Mouse (Mus musculus): Measurements from ENCODE around the gene Bnc2. TPM values are rescaled to one million over a fixed set of nuclear protein-coding genes. Genes with fewer than 3 reads are reported as not detected.

Gene Bnc2
- polyA plus RNA-seq, 1 experiment from 2014 or later: 19.4 TPM

GRCm38 (mm10) chr4:84498469-84498868 is 176.6 kb downstream of the Bnc2 start:
- ATAC-seq: no peak
- Histone ChIP-seq H3K4me1 (replicated peaks) (no peaks in the 10 kb centered on the region), H3K36me3 (no peaks in the 10 kb centered on the region), H3K9me3 (no peaks in the 10 kb centered on the region), H3K4me2 (replicated peaks) (no peak overlapping the region), H3K9ac (replicated peaks) (no peak overlapping the region), H3K27me3 (no peaks in the 10 kb centered on the region), H3K27ac (no peak overlapping the region), H3K4me3 (replicated peaks) (no peak overlapping the region)
- WGBS: 93% methylated on average over 6 of the region's 6 CpGs

GRCm38 (mm10) chr4:84488323-84488722 is 186.8 kb downstream of the Bnc2 start:
- Histone ChIP-seq H3K9me3 (no peaks in the 10 kb centered on the region), H3K4me3 (replicated peaks) (no peak overlapping the region), H3K4me1 (replicated peaks) (no peaks in the 10 kb centered on the region), H3K27ac (no peak overlapping the region), H3K4me2 (replicated peaks) (no peak overlapping the region), H3K27me3 (no peaks in the 10 kb centered on the region), H3K36me3 (no peaks in the 10 kb centered on the region), H3K9ac (replicated peaks) (no peak overlapping the region)
- no peak for ATAC-seq
- WGBS: 67% methylated on average over 5 of the region's 5 CpGs

DNA sequence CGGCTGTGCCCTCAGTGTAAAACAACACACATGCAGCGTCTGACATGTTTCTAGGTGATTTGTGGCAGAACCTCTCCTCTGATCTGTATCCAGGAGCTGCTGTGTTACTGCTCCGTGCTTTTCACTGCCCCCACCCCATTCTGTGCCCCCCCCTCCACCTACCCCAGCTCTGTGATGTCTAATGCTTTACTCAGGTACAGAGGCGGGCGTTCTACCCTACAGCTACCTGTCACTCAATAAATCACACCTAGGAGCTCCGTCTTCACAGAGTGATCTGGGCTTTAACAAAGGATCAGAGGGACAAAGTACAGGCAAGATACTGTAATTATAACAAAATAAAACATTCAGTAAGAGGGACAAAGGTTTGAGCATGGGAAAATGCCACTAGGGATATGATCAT is 192.4 kb downstream of the Bnc2 start:
- H3K4me3 ChIP-seq (replicated peaks): no peak overlapping the region
- 65% methylated on average over 6 of the region's 6 CpGs for WGBS
- peak; percentile 74 for ATAC-seq

GRCm38 (mm10) chr4:84472643-84473042 is 202.4 kb downstream of the Bnc2 start:
- H3K9ac ChIP-seq (replicated peaks): no peak overlapping the region
- H3K4me1 ChIP-seq (replicated peaks): 0 out of 2 replicates have a peak, but pooled peaks cover under 1% of the 10 kb centered on the region
- no peak overlapping the region for H3K4me3 ChIP-seq (replicated peaks)
- ATAC-seq: no peak
- no peaks in the 10 kb centered on the region for H3K36me3 ChIP-seq
- no peak overlapping the region for H3K27ac ChIP-seq
- H3K4me2 ChIP-seq (replicated peaks): no peak overlapping the region
- no peaks in the 10 kb centered on the region for H3K27me3 ChIP-seq
- 67% methylated on average over 2 of the region's 2 CpGs for WGBS
- H3K9me3 ChIP-seq: no peaks in the 10 kb centered on the region

More for the DNA sequence above, 192.4 kb downstream of the Bnc2 start:
- Histone ChIP-seq H3K4me2 (replicated peaks) (no peak overlapping the region), H3K4me1 (replicated peaks) (peaks cover 10% of the 10 kb centered on the region), H3K36me3 (no peaks in the 10 kb centered on the region), H3K27me3 (no peaks in the 10 kb centered on the region), H3K27ac (no peak overlapping the region), H3K9ac (replicated peaks) (no peak overlapping the region), H3K9me3 (no peaks in the 10 kb centered on the region)

- H3K9ac ChIP-seq (replicated peaks): no peak overlapping the region
- H3K4me2 ChIP-seq (replicated peaks): no peak overlapping the region
- no peaks in the 10 kb centered on the region for H3K36me3 ChIP-seq
- 85% methylated on average over 6 of the region's 6 CpGs for WGBS
- no peaks in the 10 kb centered on the region for H3K27me3 ChIP-seq
- 0 out of 2 replicates have a peak, but pooled peaks cover 3% of the 10 kb centered on the region for H3K4me1 ChIP-seq (replicated peaks)
- no peak for ATAC-seq
- H3K9me3 ChIP-seq: no peaks in the 10 kb centered on the region
- no peak overlapping the region for H3K4me3 ChIP-seq (replicated peaks)
- no peak overlapping the region for H3K27ac ChIP-seq
Measured at GRCm38 (mm10) chr4:84470106-84470885, 204.8 kb downstream of the Bnc2 start.

GRCm38 (mm10) chr4:84469400-84469799 is 205.7 kb downstream of the Bnc2 start:
- no peak overlapping the region for H3K4me3 ChIP-seq (replicated peaks)
- 0 out of 2 replicates have a peak, but pooled peaks cover 3% of the 10 kb centered on the region for H3K4me1 ChIP-seq (replicated peaks)
- no peak overlapping the region for H3K27ac ChIP-seq
- no peak overlapping the region for H3K9ac ChIP-seq (replicated peaks)
- H3K9me3 ChIP-seq: no peaks in the 10 kb centered on the region
- no peaks in the 10 kb centered on the region for H3K36me3 ChIP-seq
- no peak overlapping the region for H3K4me2 ChIP-seq (replicated peaks)
- H3K27me3 ChIP-seq: no peaks in the 10 kb centered on the region
- ATAC-seq: no peak
- 87% methylated on average over 4 of the region's 4 CpGs for WGBS

DNA sequence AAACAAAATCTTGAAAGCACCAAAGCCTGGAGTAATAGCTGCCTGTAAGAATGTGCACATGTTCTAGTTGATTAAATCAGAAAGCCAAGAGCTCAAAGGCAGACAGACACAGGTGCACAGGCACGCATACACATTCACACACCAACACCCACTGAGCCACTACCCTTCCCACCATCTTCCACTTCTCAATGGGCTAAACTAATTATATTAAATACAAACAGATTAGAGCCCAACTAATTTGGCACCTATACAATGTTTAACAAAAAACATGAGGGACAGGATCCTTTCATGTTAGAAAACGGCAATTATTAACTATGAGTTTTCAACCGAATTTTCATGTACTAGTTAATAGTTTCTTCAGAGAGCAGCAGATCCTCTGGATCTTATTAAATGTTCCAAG is 207.4 kb downstream of the Bnc2 start:
- no peaks in the 10 kb centered on the region for H3K36me3 ChIP-seq
- H3K9ac ChIP-seq (replicated peaks): no peak overlapping the region
- ATAC-seq: no peak
- no peak overlapping the region for H3K27ac ChIP-seq
- no peaks in the 10 kb centered on the region for H3K27me3 ChIP-seq
- no peak overlapping the region for H3K4me2 ChIP-seq (replicated peaks)
- H3K4me3 ChIP-seq (replicated peaks): no peak overlapping the region
- 0 out of 2 replicates have a peak, but pooled peaks cover 3% of the 10 kb centered on the region for H3K4me1 ChIP-seq (replicated peaks)
- no peaks in the 10 kb centered on the region for H3K9me3 ChIP-seq
- WGBS: 60% methylated on average over 3 of the region's 3 CpGs

DNA sequence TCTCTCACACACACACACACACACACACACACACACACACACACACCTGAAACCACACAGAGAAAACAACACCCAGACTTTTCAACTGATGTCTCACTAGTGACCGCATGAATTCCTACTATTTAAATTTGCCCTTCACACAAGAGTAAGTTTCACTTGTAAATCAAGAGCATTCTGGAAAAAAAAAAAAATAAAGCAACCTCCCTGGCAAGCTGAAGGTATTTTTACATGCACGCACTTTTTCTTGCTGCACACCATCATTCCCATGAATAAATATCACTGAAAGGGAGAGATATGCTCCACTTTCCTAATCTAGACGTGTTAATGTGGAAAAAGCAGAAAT is 216.9 kb downstream of the Bnc2 start:
- Histone ChIP-seq H3K27ac (no peak overlapping the region), H3K4me2 (replicated peaks) (no peak overlapping the region), H3K9me3 (no peaks in the 10 kb centered on the region), H3K4me3 (replicated peaks) (no peak overlapping the region), H3K27me3 (no peaks in the 10 kb centered on the region), H3K9ac (replicated peaks) (no peak overlapping the region), H3K4me1 (replicated peaks) (peaks cover 9% of the 10 kb centered on the region; the same call in 1 of the 2 replicates), H3K36me3 (no peaks in the 10 kb centered on the region)
- ATAC-seq: no peak
- WGBS: 84% methylated on average over 3 of the region's 3 CpGs

GRCm38 (mm10) chr4:84457512-84458217 is 217.4 kb downstream of the Bnc2 start:
- no peak for ATAC-seq
- no peak overlapping the region for H3K4me2 ChIP-seq (replicated peaks)
- no peak overlapping the region for H3K4me3 ChIP-seq (replicated peaks)
- no peaks in the 10 kb centered on the region for H3K36me3 ChIP-seq
- H3K27me3 ChIP-seq: no peaks in the 10 kb centered on the region
- H3K9ac ChIP-seq (replicated peaks): no peak overlapping the region
- peaks cover 9% of the 10 kb centered on the region; the same call in 1 of the 2 replicates for H3K4me1 ChIP-seq (replicated peaks)
- H3K27ac ChIP-seq: no peak overlapping the region
- 86% methylated on average over 10 of the region's 10 CpGs for WGBS
- no peaks in the 10 kb centered on the region for H3K9me3 ChIP-seq

DNA sequence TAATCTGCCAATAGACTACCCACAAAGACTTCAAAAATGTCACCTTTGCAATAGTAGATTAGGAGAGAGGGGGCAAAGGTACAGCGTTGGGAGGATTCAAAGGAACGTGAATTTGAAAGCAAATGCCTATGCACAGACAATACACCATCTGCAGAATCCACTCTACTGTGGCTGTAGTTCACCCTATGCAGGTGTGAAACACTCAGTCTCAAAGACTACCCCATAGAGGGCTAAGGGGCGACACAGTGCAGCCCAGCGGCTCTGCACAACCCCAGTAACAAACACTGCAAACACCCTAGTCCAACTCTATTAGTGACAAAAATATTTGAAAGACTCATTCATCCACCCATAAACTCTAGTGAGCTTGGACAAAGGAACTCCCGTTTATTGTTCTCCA is 218.2 kb downstream of the Bnc2 start:
- 72% methylated on average over 5 of the region's 5 CpGs for WGBS
- ATAC-seq: no peak
- no peak overlapping the region for H3K4me2 ChIP-seq (replicated peaks)
- H3K27ac ChIP-seq: no peak overlapping the region
- no peaks in the 10 kb centered on the region for H3K36me3 ChIP-seq
- H3K27me3 ChIP-seq: no peaks in the 10 kb centered on the region
- peaks cover 9% of the 10 kb centered on the region; the same call in 1 of the 2 replicates for H3K4me1 ChIP-seq (replicated peaks)
- H3K4me3 ChIP-seq (replicated peaks): no peak overlapping the region
- H3K9ac ChIP-seq (replicated peaks): no peak overlapping the region
- H3K9me3 ChIP-seq: no peaks in the 10 kb centered on the region

DNA sequence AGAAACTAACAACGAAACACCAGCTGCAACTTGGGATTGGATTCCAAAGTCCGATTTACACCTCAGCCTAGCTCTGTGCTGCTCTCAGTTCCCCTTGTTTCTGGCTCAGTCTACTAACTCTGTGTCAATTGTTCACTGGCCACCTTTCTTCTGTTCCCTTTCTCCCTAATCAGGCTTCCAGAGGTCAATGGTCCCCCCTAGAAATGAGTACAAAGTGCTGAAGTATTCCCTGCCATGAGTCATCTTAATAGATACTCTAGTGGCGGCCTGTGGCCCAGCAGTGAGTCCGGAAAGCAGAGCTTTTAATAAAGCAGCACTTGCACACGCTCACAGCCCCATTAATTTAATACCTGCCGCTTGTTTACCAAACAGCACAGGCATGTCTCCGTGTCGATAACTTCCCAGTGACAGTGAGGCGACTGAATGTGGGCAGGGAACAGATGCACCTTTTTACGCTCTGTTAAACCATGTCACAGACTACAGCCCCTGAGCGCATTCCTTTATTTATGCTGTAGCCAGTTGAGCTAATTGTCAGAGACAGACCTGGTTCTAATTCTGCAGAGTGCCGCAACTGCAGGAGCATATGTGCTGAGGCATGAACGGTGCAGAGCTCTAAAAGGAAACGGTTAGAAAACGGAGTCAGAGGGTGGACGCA is 218.8 kb downstream of the Bnc2 start:
- WGBS: 67% methylated on average over 16 of the region's 16 CpGs
- Histone ChIP-seq H3K4me3 (replicated peaks) (no peak overlapping the region), H3K9ac (replicated peaks) (no peak overlapping the region), H3K27me3 (no peaks in the 10 kb centered on the region), H3K36me3 (no peaks in the 10 kb centered on the region), H3K4me2 (replicated peaks) (no peak overlapping the region), H3K9me3 (no peaks in the 10 kb centered on the region), H3K27ac (no peak overlapping the region), H3K4me1 (replicated peaks) (peaks cover 9% of the 10 kb centered on the region; the same call in 1 of the 2 replicates)
- 0 out of 2 replicates have a peak, but pooled peaks have one; percentile 17 for ATAC-seq

DNA sequence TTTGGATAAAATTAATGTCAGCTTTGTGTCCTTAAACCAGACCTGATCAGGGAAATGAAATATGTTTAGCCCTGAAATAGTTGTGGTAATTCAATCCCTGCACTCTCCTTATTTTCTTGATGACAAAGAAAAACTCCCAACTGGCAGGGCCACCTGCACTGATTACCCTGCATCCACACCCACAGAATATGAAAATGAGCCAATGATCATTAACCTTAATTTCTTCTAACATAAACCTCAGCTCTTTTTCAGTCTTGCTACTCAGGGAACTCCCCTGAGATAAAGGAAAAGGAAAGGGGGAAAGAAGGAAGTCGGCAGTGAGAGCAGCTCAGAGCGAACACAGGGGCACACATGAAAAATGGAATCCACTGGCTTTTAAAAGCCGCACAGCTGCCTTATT is 220.6 kb downstream of the Bnc2 start:
- Histone ChIP-seq H3K4me3 (replicated peaks) (no peak overlapping the region), H3K9ac (replicated peaks) (no peak overlapping the region), H3K27ac (no peak overlapping the region), H3K27me3 (no peaks in the 10 kb centered on the region), H3K4me2 (replicated peaks) (no peak overlapping the region), H3K36me3 (no peaks in the 10 kb centered on the region), H3K4me1 (replicated peaks) (peaks cover 9% of the 10 kb centered on the region; the same call in 1 of the 2 replicates), H3K9me3 (no peaks in the 10 kb centered on the region)
- ATAC-seq: no peak
- 66% methylated on average over 3 of the region's 3 CpGs for WGBS
